Mouse (Mus musculus): ENCODE measurements at regions not wholly inside any gene's neighbourhood (a gene's known extent, or its start where the extent isn't known, plus 50 kb on each side); places are given as distances from the start of the nearest gene placed in this dataset.

DNA sequence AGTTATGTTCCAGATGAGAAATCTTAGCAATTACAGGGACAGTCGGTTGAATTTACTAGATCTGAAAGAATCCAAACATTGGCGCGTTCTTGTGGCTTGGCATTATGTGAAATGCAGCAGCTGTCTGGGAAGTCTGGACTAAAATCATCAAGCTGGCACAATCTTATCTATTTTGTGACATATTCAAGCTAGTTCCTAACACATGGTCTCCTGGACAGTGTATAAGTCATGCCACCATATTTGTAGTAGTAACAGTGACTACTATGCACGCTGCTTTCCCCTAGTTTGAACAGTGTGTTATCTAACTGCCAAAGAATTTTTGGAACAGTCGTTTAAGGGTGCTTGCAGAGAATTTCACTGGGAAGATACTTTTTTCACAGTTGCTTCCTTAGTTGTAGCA, 396.8 kb downstream of the Ppp1r3a start:
- peak; percentile 11 for DNase-seq

All from right cerebral cortex, adult 18-20 months (tissue).